Mouse (Mus musculus) bone marrow, adult 2 months (tissue): ENCODE measurements around the gene C2cd2. TPM values are rescaled to one million over a fixed set of nuclear protein-coding genes. Genes with fewer than 3 reads are reported as not detected.

Experiments
- H3K27ac ChIP-seq: fragments of 200-500 bp; 2 replicates; pipeline ENCODE4 v1.5.1; 2012; ENCODE audit warnings: low read depth, mild to moderate bottlenecking, control low read depth, inconsistent platforms, low read length; ENCODE audit not compliant: control insufficient read depth, poor library complexity, insufficient read depth
- H3K4me1 ChIP-seq: fragments of 200-500 bp; 2 replicates; pipeline ENCODE4 v1.6.1; 2011; ENCODE audit warnings: low read length; ENCODE audit not compliant: control insufficient read depth, insufficient read depth
- H3K4me3 ChIP-seq: fragments of 200-500 bp; replicated peaks from 2 replicates; pipeline ENCODE3; 2011; ENCODE audit warnings: mild to moderate bottlenecking, low read depth, low read length, control low read depth; ENCODE audit not compliant: control insufficient read depth
- CTCF ChIP-seq: fragments of 200-500 bp; IDR thresholded peaks from 2 replicates; pipeline ENCODE4 v1.5.1; 2011; ENCODE audit warnings: low read length, control low read depth; ENCODE audit not compliant: control insufficient read depth, insufficient read depth
- POLR2A ChIP-seq: fragments of 200-500 bp; IDR thresholded peaks from 2 replicates; pipeline ENCODE4 v1.6.1; 2011; ENCODE audit warnings: low read depth, mild to moderate bottlenecking, control low read depth, low read length, borderline replicate concordance; ENCODE audit not compliant: control insufficient read depth
- WGBS: fragments of 180-500 bp; shearing (Covaris S2); methylation state at CpG from one replicate; pipeline ENCODE4 v1.1.7; 2018; 5-methylcytosine and 5-hydroxymethylcytosine counted together
- polyA plus RNA-seq: library from polyadenylated mRNA; stranded (reverse); fragments of >200 nt; gene quantifications from 2 replicates; pipeline ENCODE4 v1.2.4, GENCODE M21; 2011; ENCODE audit warnings: low replicate concordance; ENCODE audit not compliant: missing spikeins, insufficient read depth, insufficient read length

Gene C2cd2
- polyA plus RNA-seq, 1 experiment, result 5.7 TPM

- WGBS, result 97% methylated on average over 1 of the region's 1 CpGs
- TF ChIP-seq POLR2A (no peak), CTCF (no peak)
Observed at GRCm38 (mm10) chr16:97828207-97828606, 134.2 kb downstream of the C2cd2 start.

GRCm38 (mm10) chr16:97823311-97824007 lies 138.9 kb downstream of the C2cd2 start:
- no peak overlapping the region for H3K27ac ChIP-seq
- WGBS, result 92% methylated on average over 6 of the region's 6 CpGs
- TF ChIP-seq CTCF (no peak), POLR2A (no peak)
- H3K4me3 ChIP-seq, result no peak overlapping the region
- H3K4me1 ChIP-seq, result no peaks in the 10 kb centered on the region

More at GRCm38 (mm10) chr16:97828207-97828606, 134.2 kb downstream of the C2cd2 start:
- H3K27ac ChIP-seq, result no peak overlapping the region
- H3K4me3 ChIP-seq, result no peak overlapping the region
- no peaks in the 10 kb centered on the region for H3K4me1 ChIP-seq

- 35% methylated on average over 4 of the region's 4 CpGs for WGBS
- H3K27ac ChIP-seq, result no peak overlapping the region
- TF ChIP-seq CTCF (no peak), POLR2A (no peak)
- H3K4me1 ChIP-seq, result no peaks in the 10 kb centered on the region
- H3K4me3 ChIP-seq, result no peak overlapping the region
Observed at GRCm38 (mm10) chr16:97819532-97819931, 142.9 kb downstream of the C2cd2 start.

- H3K4me1 ChIP-seq, result no peaks in the 10 kb centered on the region; the same call in 1 of the 2 replicates
- no peak overlapping the region for H3K27ac ChIP-seq
- TF ChIP-seq POLR2A (no peak), CTCF (no peak)
- 80% methylated on average over 1 of the region's 1 CpGs for WGBS
- H3K4me3 ChIP-seq, result no peak overlapping the region
Observed at GRCm38 (mm10) chr16:97817414-97817813, 145.0 kb downstream of the C2cd2 start.

- TF ChIP-seq CTCF (no peak), POLR2A (no peak)
- Histone ChIP-seq H3K27ac (no peak overlapping the region), H3K4me1 (no peaks in the 10 kb centered on the region; the same call in 1 of the 2 replicates), H3K4me3 (no peak overlapping the region)
- WGBS, result 68% methylated on average over 5 of the region's 5 CpGs
Observed at GRCm38 (mm10) chr16:97815269-97815668, 147.1 kb downstream of the C2cd2 start.

GRCm38 (mm10) chr16:97814060-97814459 lies 148.3 kb downstream of the C2cd2 start:
- H3K27ac ChIP-seq, result no peak overlapping the region
- H3K4me3 ChIP-seq, result no peak overlapping the region
- WGBS, result 86% methylated on average over 2 of the region's 2 CpGs
- TF ChIP-seq CTCF (no peak), POLR2A (no peak)
- H3K4me1 ChIP-seq, result no peaks in the 10 kb centered on the region; the same call in 1 of the 2 replicates

- Histone ChIP-seq H3K27ac (no peak overlapping the region), H3K4me3 (no peak overlapping the region), H3K4me1 (no peaks in the 10 kb centered on the region; the same call in 1 of the 2 replicates)
- no peak for TF ChIP-seq CTCF
- TF ChIP-seq POLR2A, result no peak
- WGBS, result 87% methylated on average over 3 of the region's 3 CpGs
Observed at GRCm38 (mm10) chr16:97808881-97809280, 153.5 kb downstream of the C2cd2 start.

- Histone ChIP-seq H3K27ac (no peak overlapping the region), H3K4me3 (no peak overlapping the region), H3K4me1 (no peaks in the 10 kb centered on the region)
- TF ChIP-seq POLR2A, result no peak
- no peak for TF ChIP-seq CTCF
- WGBS, result 87% methylated on average over 3 of the region's 3 CpGs
Observed at GRCm38 (mm10) chr16:97805646-97806045, 156.8 kb downstream of the C2cd2 start.

Other genes starting within 250 kb of the C2cd2 start
- gene Ripk4, start 198.8 kb downstream of the C2cd2 start, polyA plus RNA-seq, result not detected in 2 replicates
- 3.3 and 9.9 TPM in 2 replicates for gene Prdm15, start 110.7 kb downstream of the C2cd2 start, polyA plus RNA-seq
- gene Zbtb21, start within 50 bp of the C2cd2 start, polyA plus RNA-seq, result 3.9 and 13.8 TPM in 2 replicates
- gene B230307C23Rik, start 34.7 kb upstream of the C2cd2 start, polyA plus RNA-seq, result 7.1 and 13.6 TPM in 2 replicates
- 2.5 and 4.2 TPM in 2 replicates for gene A630089N07Rik, start 119.9 kb upstream of the C2cd2 start, polyA plus RNA-seq